Mouse (Mus musculus) neural tube, embryonic 15.5 days (tissue): ENCODE measurements around the gene Coq10b. TPM values are rescaled to one million over a fixed set of nuclear protein-coding genes. Genes with fewer than 3 reads are reported as not detected.
"Not testable (repeated sequence)": the region's sequence is repeated elsewhere in the genome, so short reads cannot be mapped to it uniquely, and the experiment has no call there.

Experiments used
- ATAC-seq: fragments of 200-750 bp; cut with Nextera tagmentation; 2 replicates; pipeline ENCODE4 v1.8.0; 2017; ENCODE audit warnings: mild to moderate bottlenecking, moderate TSS enrichment, moderate library complexity; ENCODE audit not compliant: low FRiP score
- H3K27ac ChIP-seq: fragments of 300-500 bp; sonication (generic); replicated peaks from 2 replicates; pipeline ENCODE4 v1.5.1; 2015; ENCODE audit warnings: mild to moderate bottlenecking, inconsistent platforms
- H3K27me3 ChIP-seq: fragments of 300-500 bp; sonication (generic); replicated peaks from 2 replicates; pipeline ENCODE4 v1.6.1; 2015; ENCODE audit warnings: inconsistent platforms
- H3K36me3 ChIP-seq: fragments of 300-500 bp; sonication (generic); 2 replicates; pipeline ENCODE4 v1.6.1; 2015; ENCODE audit warnings: inconsistent platforms
- H3K4me1 ChIP-seq: fragments of 300-500 bp; sonication (generic); 2 replicates; pipeline ENCODE4 v1.6.1; 2015; ENCODE audit warnings: inconsistent platforms
- H3K4me2 ChIP-seq: fragments of 300-500 bp; sonication (generic); 2 replicates; pipeline ENCODE4 v1.6.1; 2015; ENCODE audit warnings: inconsistent platforms, mild to moderate bottlenecking, moderate library complexity
- H3K4me3 ChIP-seq: fragments of 300-500 bp; sonication (generic); replicated peaks from 2 replicates; pipeline ENCODE4 v1.5.1; 2015; ENCODE audit warnings: mild to moderate bottlenecking, inconsistent platforms
- H3K9ac ChIP-seq: fragments of 300-500 bp; sonication (generic); replicated peaks from 2 replicates; pipeline ENCODE4 v1.6.1; 2015; ENCODE audit warnings: mild to moderate bottlenecking, inconsistent platforms
- H3K9me3 ChIP-seq: fragments of 300-500 bp; sonication (generic); replicated peaks from 2 replicates; pipeline ENCODE4 v1.6.1; 2016; ENCODE audit warnings: inconsistent platforms
- WGBS: fragments of 180-500 bp; shearing (Covaris S2); methylation state at CpG from one replicate; pipeline ENCODE4 v1.1.7; 2015; ENCODE audit warnings: mixed read lengths; 5-methylcytosine and 5-hydroxymethylcytosine counted together
- polyA plus RNA-seq: library from polyadenylated mRNA; unstranded; fragments of >200 nt; fragmentation: Nextera tagmentation; extraction: Ambion mirVana; gene quantifications from 2 replicates; pipeline ENCODE4 v1.2.1, GENCODE M21; 2015

Coq10b gene
- 24.4 and 28.4 TPM in 2 replicates for polyA plus RNA-seq

DNA sequence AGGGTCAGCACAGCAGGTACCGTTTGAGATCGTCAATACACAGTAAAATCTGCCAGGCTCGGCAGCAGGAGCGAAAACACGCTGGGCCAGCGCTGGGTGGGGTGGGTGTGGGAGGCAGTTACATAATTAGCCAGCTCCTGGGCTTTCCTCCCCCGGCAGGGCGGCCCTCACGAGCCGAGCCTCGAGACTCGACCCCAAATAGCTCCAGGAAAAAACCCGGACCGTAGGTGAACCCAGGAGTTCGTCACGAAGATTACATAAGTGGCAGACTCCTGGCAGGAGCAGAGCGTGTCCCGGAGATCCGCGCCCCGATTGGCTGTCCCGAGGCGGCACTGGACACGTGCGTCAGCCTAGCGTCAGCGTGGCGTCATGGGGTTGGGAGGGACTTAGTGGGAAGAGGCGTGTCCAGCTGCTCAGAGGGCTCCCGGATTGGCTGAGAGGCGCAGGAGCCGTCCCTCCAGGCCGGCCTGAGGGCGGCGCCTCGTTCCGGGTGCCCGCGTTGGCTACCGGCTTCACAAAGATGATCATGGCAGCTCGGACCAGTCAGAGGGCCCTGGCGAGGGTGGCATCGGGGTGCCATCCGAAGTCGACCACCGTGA, at the start of gene Coq10b:
Gene Coq10b, plus strand, starts transcription at position 416 of the 599 bp plus-strand sequence.
- Histone ChIP-seq H3K9me3 (no peaks in the 10 kb centered on the region), H3K4me3 (peak within 1 kb of the TSS; percentile 86), H3K27me3 (no peaks in the 10 kb centered on the region), H3K4me1 (peaks cover 14% of the 10 kb centered on the region), H3K4me2 (peak within 1 kb of the TSS; percentile 80), H3K36me3 (no peaks in the 10 kb centered on the region), H3K9ac (peak within 1 kb of the TSS; percentile 70), H3K27ac (peak within 1 kb of the TSS; percentile 87)
- WGBS, result under 1% methylated on average over 46 of the region's 46 CpGs
- peak; percentile 100 for ATAC-seq

DNA sequence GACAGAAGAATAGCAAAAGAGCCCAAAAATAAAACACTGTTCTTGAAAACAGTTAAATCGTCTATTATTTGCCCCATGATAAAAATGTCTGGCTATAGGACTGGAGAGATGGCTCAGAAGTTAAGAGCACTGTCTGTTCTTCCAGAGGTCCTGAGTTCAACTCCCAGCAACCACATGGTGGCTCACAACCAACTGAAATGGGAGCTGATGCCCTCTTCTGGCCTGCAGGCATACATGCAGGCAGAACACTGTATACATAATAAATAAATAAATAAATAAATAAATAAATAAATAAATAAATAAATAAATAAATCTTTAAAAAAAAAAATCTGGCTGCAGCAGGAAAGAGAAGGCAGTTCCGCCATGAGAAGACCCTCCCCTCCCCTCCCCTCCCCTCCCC, 44.3 kb upstream of the Coq10b start:
- not testable (repeated sequence) for H3K27me3 ChIP-seq, H3K4me1 ChIP-seq, H3K9me3 ChIP-seq, H3K4me2 ChIP-seq, H3K27ac ChIP-seq, H3K4me3 ChIP-seq, ATAC-seq, H3K9ac ChIP-seq
- H3K36me3 ChIP-seq, result peaks cover 63% of the 10 kb centered on the region
- 85% methylated on average over 2 of the region's 2 CpGs for WGBS

DNA sequence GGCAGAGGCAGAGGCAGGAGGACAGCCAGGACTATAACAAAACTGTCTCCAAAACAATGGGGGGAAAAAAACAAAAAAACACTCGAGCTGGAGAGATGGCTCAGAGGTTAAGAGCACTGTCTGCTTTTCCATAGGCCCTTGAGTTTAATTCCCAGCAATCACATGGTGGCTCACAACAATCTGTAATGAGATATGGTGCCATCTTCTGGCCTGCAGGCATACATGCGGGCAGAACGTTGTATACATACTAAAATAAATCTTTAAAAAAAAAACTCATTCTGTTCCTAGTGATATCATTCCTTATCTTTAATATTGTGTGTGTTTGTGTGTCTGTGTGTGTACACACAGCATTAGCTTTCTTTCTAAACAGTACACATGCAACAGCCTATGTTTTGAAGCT, 40.1 kb upstream of the Coq10b start:
- Histone ChIP-seq H3K27ac (no peak overlapping the region), H3K4me1 (no peaks in the 10 kb centered on the region), H3K4me2 (no peak overlapping the region), H3K27me3 (no peaks in the 10 kb centered on the region), H3K9ac (no peak overlapping the region), H3K9me3 (no peaks in the 10 kb centered on the region), H3K4me3 (no peak overlapping the region), H3K36me3 (peaks cover 61% of the 10 kb centered on the region)
- WGBS, result 50% methylated on average over 3 of the region's 3 CpGs
- ATAC-seq, result no peak

DNA sequence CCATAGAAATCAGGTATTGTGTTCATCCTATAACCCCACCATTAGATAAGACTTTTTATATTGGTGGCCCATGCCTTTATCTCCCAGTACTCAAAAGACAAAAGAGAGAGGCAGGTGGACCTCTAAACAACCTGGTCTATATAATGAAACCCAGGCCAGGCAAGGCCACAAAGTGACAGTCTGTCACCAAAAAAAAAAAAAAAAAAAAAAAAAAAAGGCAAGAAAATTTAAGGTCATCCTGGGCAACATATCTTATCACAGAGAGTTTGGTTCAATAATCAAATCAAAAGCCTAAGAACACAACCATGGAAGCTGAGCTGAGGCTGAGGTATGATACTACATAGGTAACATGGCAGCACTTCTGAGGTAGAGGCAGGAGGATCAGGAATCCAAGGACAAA, 30.7 kb upstream of the Coq10b start:
- Histone ChIP-seq H3K4me1 (peaks cover 19% of the 10 kb centered on the region), H3K9me3 (no peaks in the 10 kb centered on the region), H3K36me3 (peaks cover 10% of the 10 kb centered on the region), H3K4me3 (no peak overlapping the region), H3K27ac (no peak overlapping the region), H3K4me2 (no peak overlapping the region), H3K27me3 (no peaks in the 10 kb centered on the region), H3K9ac (no peak overlapping the region)
- ATAC-seq, result no peak

DNA sequence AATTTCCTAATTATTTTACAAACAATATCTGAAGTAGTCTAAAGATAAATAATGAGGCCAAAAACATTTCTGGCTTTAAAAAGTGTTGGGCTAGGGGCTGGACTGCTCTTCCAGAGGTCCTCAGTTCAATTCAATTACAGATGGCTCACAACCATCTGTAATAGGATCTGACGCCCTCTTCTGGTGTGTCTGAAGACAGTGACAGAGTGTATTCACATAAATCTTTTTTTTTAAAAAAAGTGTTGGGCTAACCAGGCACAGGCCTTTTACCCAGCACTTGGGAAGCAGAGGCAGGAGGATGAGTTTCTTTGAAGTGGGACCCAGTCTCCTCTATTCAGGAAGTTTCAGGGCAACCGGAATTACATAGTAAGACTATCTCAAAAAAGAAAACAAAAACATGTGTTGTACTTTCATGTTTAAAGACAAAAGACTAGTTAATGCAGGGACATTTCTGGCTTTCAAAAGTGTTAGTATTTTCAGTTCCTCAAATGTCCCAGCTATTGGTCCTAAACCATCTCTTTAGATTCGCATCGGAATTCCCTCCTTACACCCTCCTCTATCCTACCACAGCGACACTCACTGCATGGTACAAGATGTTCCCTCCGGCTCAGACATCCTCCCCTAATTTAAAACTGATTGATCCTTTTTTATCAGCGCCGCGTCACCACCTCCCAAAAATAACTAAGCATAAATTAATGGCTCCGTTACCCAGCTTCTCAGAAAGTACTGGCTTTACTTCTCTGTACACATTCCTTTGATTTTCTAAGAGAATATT, 26.7 kb upstream of the Coq10b start:
- Histone ChIP-seq H3K9me3 (no peaks in the 10 kb centered on the region), H3K27ac (peak overlapping the region; percentile 97), H3K4me1 (peaks cover 23% of the 10 kb centered on the region), H3K27me3 (no peaks in the 10 kb centered on the region), H3K9ac (peak overlapping the region; percentile 94), H3K36me3 (no peaks in the 10 kb centered on the region), H3K4me2 (peak overlapping the region; percentile 74), H3K4me3 (peak overlapping the region; percentile 96)
- ATAC-seq, result no peak
- WGBS, result 10% methylated on average over 10 of the region's 10 CpGs

DNA sequence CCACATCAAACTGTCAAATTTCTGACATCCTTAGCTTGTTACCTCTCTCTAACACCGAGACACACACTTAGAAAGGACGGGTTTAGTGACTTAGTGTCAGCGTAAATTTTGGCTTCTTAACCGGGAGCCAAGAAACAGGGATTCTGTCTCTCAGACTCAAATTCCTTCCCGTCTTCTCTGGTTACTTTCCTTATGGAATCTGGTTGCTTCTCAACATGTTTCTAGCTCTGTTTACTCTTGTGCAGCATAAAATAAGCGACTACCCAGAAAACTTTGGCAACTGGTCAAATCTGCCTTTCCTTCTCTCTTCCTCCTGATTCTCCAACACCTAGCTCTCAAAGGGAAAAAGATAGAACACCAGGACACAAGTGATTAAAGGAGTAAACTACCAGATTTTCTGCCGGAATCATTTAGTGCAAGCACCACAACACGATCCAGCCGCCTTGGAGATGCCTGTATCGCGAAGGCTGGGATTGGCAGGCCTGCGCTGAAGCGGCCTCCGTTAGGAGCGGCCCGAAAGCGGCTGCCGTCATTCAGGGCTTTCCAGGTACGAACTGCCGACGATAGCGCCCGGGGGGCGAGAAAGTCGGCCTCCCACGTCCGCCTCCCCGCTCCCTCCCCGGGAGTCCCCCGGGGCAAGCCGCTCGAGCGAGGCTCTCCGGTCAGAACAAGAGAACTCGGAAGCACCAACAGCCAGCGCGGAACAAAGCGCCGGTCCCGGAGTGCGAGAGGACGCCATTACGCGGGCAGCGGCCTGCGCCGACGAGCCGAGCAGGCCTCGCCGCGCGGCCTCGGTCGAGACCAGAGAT, 25.9 kb upstream of the Coq10b start:
- no peaks in the 10 kb centered on the region for H3K9me3 ChIP-seq
- H3K4me2 ChIP-seq, result peak overlapping the region; percentile 74
- no peaks in the 10 kb centered on the region for H3K27me3 ChIP-seq
- WGBS, result under 1% methylated on average over 51 of the region's 55 CpGs
- H3K36me3 ChIP-seq, result no peaks in the 10 kb centered on the region
- H3K27ac ChIP-seq, result peak overlapping the region; percentile 97
- H3K9ac ChIP-seq, result peak overlapping the region; percentile 94
- peak overlapping the region; percentile 96 for H3K4me3 ChIP-seq
- H3K4me1 ChIP-seq, result peaks cover 23% of the 10 kb centered on the region
- peak; percentile 65 for ATAC-seq

DNA sequence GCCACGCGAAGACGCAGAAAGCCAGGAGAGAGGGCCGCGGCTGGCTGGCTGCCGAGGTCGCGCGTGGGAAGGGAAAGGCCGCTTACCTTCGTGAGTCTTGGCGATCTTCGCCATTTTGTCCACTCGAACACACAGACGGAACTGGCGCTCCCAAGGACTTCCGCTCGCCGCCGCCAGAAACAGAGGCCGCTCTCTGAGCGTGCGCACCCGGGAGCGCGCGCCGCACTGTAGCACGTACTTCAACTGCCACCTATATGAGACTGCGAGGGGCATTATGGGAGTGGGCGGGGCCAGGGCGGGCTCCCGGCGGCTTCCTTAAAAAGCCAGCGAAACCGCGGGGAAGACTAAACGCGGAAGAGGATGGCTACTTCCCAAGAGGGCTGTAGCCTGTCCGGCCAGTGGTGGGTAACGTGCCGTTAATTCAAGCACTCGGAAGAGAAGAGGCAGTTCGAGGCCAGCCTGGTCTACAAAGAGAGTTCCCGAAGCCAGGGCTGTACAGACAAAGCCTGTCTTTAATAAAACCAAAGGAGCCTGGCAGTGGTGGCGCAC, 25.2 kb upstream of the Coq10b start, which contains the start of gene Sf3b1:
Gene Sf3b1, minus strand, starts transcription at position 229 of the 549 bp plus-strand sequence.
- H3K27ac ChIP-seq, result peak within 1 kb of the TSS; percentile 97
- H3K9me3 ChIP-seq, result no peaks in the 10 kb centered on the region
- no peaks in the 10 kb centered on the region for H3K27me3 ChIP-seq

DNA sequence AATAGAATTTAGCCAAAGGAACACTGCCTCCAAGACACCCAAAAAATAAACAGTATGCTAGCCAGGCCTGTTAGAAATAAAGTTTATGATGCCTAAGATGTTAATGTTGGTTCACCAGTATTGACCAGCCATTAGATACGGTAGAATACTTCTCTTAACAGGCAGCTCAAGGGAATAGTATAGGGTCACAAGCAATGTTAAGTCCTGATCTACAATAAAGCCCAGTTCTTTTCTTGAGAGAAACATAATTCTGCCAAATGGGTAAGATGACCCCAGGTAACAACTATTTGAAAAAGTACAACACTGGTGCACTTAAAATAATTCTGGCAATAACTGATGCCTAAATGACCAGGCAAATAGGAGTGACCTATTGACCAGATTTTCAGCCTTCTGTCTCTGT, 24.6 kb upstream of the Coq10b start:
- Histone ChIP-seq H3K27me3 (no peaks in the 10 kb centered on the region), H3K4me1 (peaks cover 23% of the 10 kb centered on the region), H3K36me3 (no peaks in the 10 kb centered on the region), H3K4me2 (peak overlapping the region; percentile 57), H3K4me3 (peak overlapping the region; percentile 96; the same call in 1 of the 2 replicates), H3K27ac (peak overlapping the region; percentile 97), H3K9ac (no peak overlapping the region), H3K9me3 (no peaks in the 10 kb centered on the region)
- 82% methylated on average over 1 of the region's 1 CpGs for WGBS
- no peak for ATAC-seq

More for the DNA sequence above, 25.2 kb upstream of the Coq10b start, which contains the start of gene Sf3b1:
- WGBS, result 1% methylated on average over 46 of the region's 46 CpGs
- Histone ChIP-seq H3K36me3 (no peaks in the 10 kb centered on the region), H3K4me3 (peak within 1 kb of the TSS; percentile 96), H3K9ac (peak within 1 kb of the TSS; percentile 94), H3K4me2 (peak within 1 kb of the TSS; percentile 74), H3K4me1 (peaks cover 23% of the 10 kb centered on the region)
- peak; percentile 99 for ATAC-seq

DNA sequence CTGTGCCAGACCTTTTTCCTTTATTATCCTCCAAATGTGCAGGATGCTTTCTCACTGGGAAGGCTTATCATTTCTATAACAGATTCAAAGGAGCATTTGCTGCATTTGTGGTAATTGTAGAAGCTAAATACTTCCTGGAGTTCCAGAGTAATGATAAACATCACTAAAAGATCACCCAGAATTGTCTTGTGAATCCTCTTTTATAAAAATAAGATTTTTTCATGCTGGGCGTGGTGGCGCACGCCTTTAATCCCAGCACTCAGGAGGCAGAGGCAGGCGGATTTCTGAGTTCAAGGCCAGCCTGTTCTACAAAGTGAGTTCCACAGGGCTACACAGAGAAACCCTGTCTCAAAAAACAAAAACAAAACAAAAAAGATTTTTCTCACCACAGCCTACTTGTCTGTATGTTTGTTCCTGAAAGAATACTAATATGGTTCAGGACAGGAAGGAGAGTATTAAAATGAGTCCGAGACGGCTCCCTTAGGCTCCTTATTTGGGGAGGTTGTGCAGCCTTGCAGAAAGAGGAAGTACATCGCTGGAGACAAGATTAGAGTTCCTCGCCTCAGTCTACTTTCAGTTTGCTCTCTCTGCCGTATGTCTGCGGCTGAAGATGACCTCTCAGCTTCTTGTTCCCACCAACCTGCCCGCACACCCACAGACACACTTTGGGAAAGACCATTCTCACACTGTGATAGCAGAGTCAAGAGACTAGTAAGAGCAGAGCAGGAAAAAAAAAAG, 23.9 kb upstream of the Coq10b start:
- Histone ChIP-seq H3K9ac (no peak overlapping the region), H3K4me3 (no peak overlapping the region), H3K36me3 (no peaks in the 10 kb centered on the region), H3K4me1 (peaks cover 20% of the 10 kb centered on the region), H3K27me3 (no peaks in the 10 kb centered on the region), H3K9me3 (no peaks in the 10 kb centered on the region), H3K4me2 (no peak overlapping the region), H3K27ac (no peak overlapping the region)
- 89% methylated on average over 11 of the region's 11 CpGs for WGBS
- no peak for ATAC-seq

DNA sequence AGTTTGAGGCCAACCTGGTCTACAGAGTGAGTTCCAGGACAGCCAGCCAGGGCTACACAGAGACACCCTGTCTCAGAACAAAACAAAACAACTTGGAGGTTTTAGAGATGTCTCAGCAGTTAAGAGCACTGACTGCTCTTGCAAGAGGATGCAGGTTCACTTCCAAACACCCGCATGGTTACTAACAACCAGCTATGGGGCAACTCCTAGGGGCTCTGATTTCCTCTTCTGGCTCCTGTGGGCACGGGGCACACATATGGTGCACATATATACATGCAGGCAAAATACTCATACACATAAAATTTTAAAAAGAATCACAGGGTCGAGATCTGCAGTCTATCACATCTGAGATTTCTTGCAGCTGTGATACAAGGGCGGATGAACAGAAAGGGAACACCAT, 23.1 kb upstream of the Coq10b start:
- WGBS, result 75% methylated on average over 4 of the region's 4 CpGs
- H3K4me3 ChIP-seq, result no peak overlapping the region
- no peak overlapping the region for H3K9ac ChIP-seq
- no peaks in the 10 kb centered on the region for H3K27me3 ChIP-seq
- no peaks in the 10 kb centered on the region for H3K9me3 ChIP-seq
- ATAC-seq, result no peak
- H3K4me2 ChIP-seq, result no peak overlapping the region
- no peaks in the 10 kb centered on the region for H3K36me3 ChIP-seq
- peaks cover 16% of the 10 kb centered on the region for H3K4me1 ChIP-seq
- no peak overlapping the region for H3K27ac ChIP-seq
